Comparison of ENCODE assay signal across 23 mouse cellular contexts in genomic region chr3:89365486-89366414, GRCm38 (mm10). TPM values are rescaled to one million over a fixed set of nuclear protein-coding genes. Genes with fewer than 3 reads are reported as not detected.
DNase-seq lines count a peak whose midpoint lies in the region; ATAC-seq and TF ChIP-seq lines count a peak whose summit lies in the region.
"Had no signal": no experiment of that assay in that cellular context is flagged by ENCODE, and none has a peak within 500 bp of the region (broad histone marks: within the 10 kb centered on the region; RNA-seq: fewer than 3 reads in every experiment).

No protein-coding gene starts in this region.

- H3K36me3 ChIP-seq in midbrain, embryonic 10.5 days, result no peaks in the 10 kb centered on the region
- no peaks in the 10 kb centered on the region for H3K36me3 ChIP-seq in midbrain, embryonic 15.5 days (replicated peaks)
- no peaks in the 10 kb centered on the region for H3K36me3 ChIP-seq in intestine, postnatal 0 days (ENCODE audit: control insufficient read depth, insufficient read depth)
- H3K36me3 ChIP-seq in stomach, embryonic 16.5 days (ENCODE audit: control insufficient read depth, insufficient read depth, low read length), result no peaks in the 10 kb centered on the region
- H3K36me3 ChIP-seq: hindbrain, embryonic 12.5 days; neural tube, embryonic 15.5 days had no signal

- H3K9me3 ChIP-seq in midbrain, embryonic 10.5 days (replicated peaks), result no peaks in the 10 kb centered on the region
- H3K9me3 ChIP-seq in midbrain, embryonic 15.5 days, result no peaks in the 10 kb centered on the region
- H3K9me3 ChIP-seq in intestine, postnatal 0 days (ENCODE audit: control insufficient read depth), result no peaks in the 10 kb centered on the region
- H3K9me3 ChIP-seq in stomach, embryonic 16.5 days (replicated peaks; ENCODE audit: control insufficient read depth, low read length), result no peaks in the 10 kb centered on the region
- H3K9me3 ChIP-seq: hindbrain, embryonic 12.5 days; neural tube, embryonic 15.5 days had no signal

- peak; percentile 55 for DNase-seq in heart, postnatal 4 days
- no peak for DNase-seq in heart, adult 8-10 months (ENCODE audit: low spot score)
- no peak for DNase-seq in midbrain, embryonic 10.5 days (ENCODE audit: low spot score)
- no peak for DNase-seq in thymus, postnatal 36 days
- no peak for DNase-seq in adrenal gland, postnatal 4 days (ENCODE audit: low spot score in 2 of 2)
- DNase-seq: cerebellum, adult 9-11 months; forebrain, postnatal 0 days; gastrocnemius, postnatal 36 days; heart, postnatal 10 days; liver, postnatal 0 days; lung, postnatal 10 days; right cerebral cortex, postnatal 4 days had no signal

- H3K9ac ChIP-seq in midbrain, embryonic 15.5 days, result no peak overlapping the region
- no peak overlapping the region for H3K9ac ChIP-seq in intestine, postnatal 0 days (ENCODE audit: low read depth, low read length)
- H3K9ac ChIP-seq in stomach, embryonic 16.5 days (ENCODE audit: low read length), result peak overlapping the region; percentile 55
- H3K9ac ChIP-seq: forebrain, postnatal 0 days; hindbrain, embryonic 12.5 days; liver, postnatal 0 days; neural tube, embryonic 15.5 days had no signal

- H3K27me3 ChIP-seq in midbrain, embryonic 10.5 days (ENCODE audit: low read depth, poor library complexity, severe bottlenecking), result peaks cover 10% of the 10 kb centered on the region; the same call in 1 of the 2 replicates
- H3K27me3 ChIP-seq in midbrain, embryonic 15.5 days (replicated peaks), result no peaks in the 10 kb centered on the region
- H3K27me3 ChIP-seq in intestine, postnatal 0 days (replicated peaks; ENCODE audit: control insufficient read depth, insufficient read depth, low read length), result no peaks in the 10 kb centered on the region
- H3K27me3 ChIP-seq in stomach, embryonic 16.5 days (ENCODE audit: control insufficient read depth, insufficient read depth, low read length), result no peaks in the 10 kb centered on the region
- H3K27me3 ChIP-seq: neural tube, embryonic 15.5 days had no signal

- H3K4me2 ChIP-seq in midbrain, embryonic 15.5 days, result no peak overlapping the region
- peak overlapping the region; percentile 38 for H3K4me2 ChIP-seq in intestine, postnatal 0 days (replicated peaks; ENCODE audit: low read depth)
- H3K4me2 ChIP-seq in stomach, embryonic 16.5 days (ENCODE audit: low read depth, low read length), result no peak overlapping the region
- H3K4me2 ChIP-seq: heart, embryonic 11.5 days; hindbrain, embryonic 12.5 days; neural tube, embryonic 15.5 days had no signal

- 0 out of 2 replicates have a peak overlapping the region, but pooled peaks have one; percentile 14 for H3K27ac ChIP-seq in midbrain, embryonic 10.5 days (replicated peaks)
- H3K27ac ChIP-seq in midbrain, embryonic 15.5 days, result no peak overlapping the region
- peak overlapping the region; percentile 65 for H3K27ac ChIP-seq in intestine, postnatal 0 days (ENCODE audit: low read depth, low read length)
- H3K27ac ChIP-seq in stomach, embryonic 16.5 days (ENCODE audit: low read length), result no peak overlapping the region
- H3K27ac ChIP-seq: hindbrain, embryonic 12.5 days; neural tube, embryonic 15.5 days had no signal

- 75% methylated on average over 20 of the region's 20 CpGs for WGBS in midbrain, embryonic 10.5 days
- WGBS in midbrain, embryonic 15.5 days, result 76% methylated on average over 20 of the region's 20 CpGs
- 39% methylated on average over 20 of the region's 20 CpGs for WGBS in intestine, postnatal 0 days
- 55% methylated on average over 20 of the region's 20 CpGs for WGBS in stomach, embryonic 16.5 days

- no peak for ATAC-seq in midbrain, embryonic 15.5 days (replicated peaks)
- ATAC-seq in intestine, postnatal 0 days, result peak; percentile 21; the same call in 1 of the 2 replicates
- 0 out of 2 replicates have a peak, but pooled peaks have one; percentile 19 for ATAC-seq in stomach, embryonic 16.5 days (ENCODE audit: insufficient read depth, low FRiP score)
- ATAC-seq: forebrain, postnatal 0 days; liver, postnatal 0 days; midbrain, embryonic 16.5 days had no signal

- H3K4me1 ChIP-seq in midbrain, embryonic 10.5 days, result peaks cover 19% of the 10 kb centered on the region
- no peaks in the 10 kb centered on the region for H3K4me1 ChIP-seq in midbrain, embryonic 15.5 days
- peaks cover 3% of the 10 kb centered on the region for H3K4me1 ChIP-seq in intestine, postnatal 0 days (replicated peaks; ENCODE audit: control insufficient read depth, insufficient read depth, low read length)
- 0 out of 2 replicates have a peak, but pooled peaks cover 4% of the 10 kb centered on the region for H3K4me1 ChIP-seq in stomach, embryonic 16.5 days (ENCODE audit: control insufficient read depth, insufficient read depth, low read length)
- H3K4me1 ChIP-seq: hindbrain, embryonic 12.5 days; neural tube, embryonic 15.5 days had no signal

- TF ChIP-seq CTCF in intestine, postnatal 0 days (IDR thresholded peaks at IDR 0.05; ENCODE audit: low read depth), result no peak

- no peak overlapping the region for H3K4me3 ChIP-seq in midbrain, embryonic 10.5 days
- H3K4me3 ChIP-seq in midbrain, embryonic 15.5 days, result no peak overlapping the region
- no peak overlapping the region for H3K4me3 ChIP-seq in intestine, postnatal 0 days (ENCODE audit: low read depth, low read length)
- no peak overlapping the region for H3K4me3 ChIP-seq in stomach, embryonic 16.5 days (replicated peaks; ENCODE audit: low read length)
- H3K4me3 ChIP-seq: hindbrain, embryonic 12.5 days; neural tube, embryonic 15.5 days had no signal

RNA-seq across cellular contexts. Expression of gene Dcst1, which starts 0.7 kb away (rescaled TPM):
- under 1 TPM; 0.21 to 0.72 TPM for total RNA-seq in heart, postnatal 4 days (2021)
- not detected for total RNA-seq in heart, adult 8-10 months (2022)
- 0.11 and 0.20 TPM in 2 replicates for polyA plus RNA-seq in midbrain, embryonic 10.5 days (2016; fragmentation: Nextera tagmentation; extraction: Ambion mirVana)
- 0.89 and 0.99 TPM in 2 replicates for polyA plus RNA-seq in midbrain, embryonic 15.5 days (2015; fragmentation: Nextera tagmentation; extraction: Ambion mirVana)
- polyA plus RNA-seq in intestine, postnatal 0 days (2015; fragmentation: Nextera tagmentation; extraction: Ambion mirVana), result 23.5 and 26.7 TPM in 2 replicates
- polyA plus RNA-seq in stomach, embryonic 16.5 days (2015; fragmentation: Nextera tagmentation; extraction: Ambion mirVana), result 0.70 and 0.89 TPM in 2 replicates
- 1 to 10 TPM in 1 of 2 experiments, under 1 TPM in 1; 0.81 to 1.2 TPM for total RNA-seq in adrenal gland, postnatal 4 days (2021)
- total RNA-seq: forebrain, postnatal 0 days; gastrocnemius, postnatal 36 days; liver, adult 2 months; megakaryocyte, adult 5-6 weeks had no signal

RNA-seq across cellular contexts. Expression of gene Dcst2, which starts 4.0 kb away (rescaled TPM):
- under 1 TPM; 0.14 to 0.23 TPM for total RNA-seq in heart, postnatal 4 days (2021)
- not detected for total RNA-seq in heart, adult 8-10 months (2022)
- 0.11 and 0.12 TPM in 2 replicates for polyA plus RNA-seq in midbrain, embryonic 10.5 days (2016; fragmentation: Nextera tagmentation; extraction: Ambion mirVana)
- polyA plus RNA-seq in midbrain, embryonic 15.5 days (2015; fragmentation: Nextera tagmentation; extraction: Ambion mirVana), result 0.14 and 0.17 TPM in 2 replicates
- 10.0 and 11.5 TPM in 2 replicates for polyA plus RNA-seq in intestine, postnatal 0 days (2015; fragmentation: Nextera tagmentation; extraction: Ambion mirVana)
- 0.45 and 0.49 TPM in 2 replicates for polyA plus RNA-seq in stomach, embryonic 16.5 days (2015; fragmentation: Nextera tagmentation; extraction: Ambion mirVana)
- total RNA-seq in adrenal gland, postnatal 4 days (2021), result under 1 TPM; 0.25 to 0.48 TPM
- total RNA-seq: gastrocnemius, postnatal 36 days; liver, adult 2 months; megakaryocyte, adult 5-6 weeks had no signal
- polyA plus RNA-seq: embryonic facial prominence, embryonic 14.5 days; liver, adult 2 months; thymus, postnatal 0 days had no signal

RNA-seq across cellular contexts. Expression of gene Adam15, which starts 16.0 kb away (rescaled TPM):
- total RNA-seq in heart, postnatal 4 days (2021), result 10 to 100 TPM; 93.6 to 95.2 TPM
- 10 to 100 TPM; 43.3 to 52.5 (median 48.6) TPM for total RNA-seq in heart, adult 8-10 months (2022)
- 30.5 and 34.9 TPM in 2 replicates for polyA plus RNA-seq in midbrain, embryonic 10.5 days (2016; fragmentation: Nextera tagmentation; extraction: Ambion mirVana)
- polyA plus RNA-seq in midbrain, embryonic 15.5 days (2015; fragmentation: Nextera tagmentation; extraction: Ambion mirVana), result 59.5 and 62.2 TPM in 2 replicates
- 33.9 and 37.0 TPM in 2 replicates for polyA plus RNA-seq in intestine, postnatal 0 days (2015; fragmentation: Nextera tagmentation; extraction: Ambion mirVana)
- 61.1 and 69.5 TPM in 2 replicates for polyA plus RNA-seq in stomach, embryonic 16.5 days (2015; fragmentation: Nextera tagmentation; extraction: Ambion mirVana)
- total RNA-seq in adrenal gland, postnatal 4 days (2021), result 10 to 100 TPM; 60.7 to 74.6 TPM

RNA-seq across cellular contexts. Expression of gene Efna4, which starts 27.9 kb away (rescaled TPM):
- total RNA-seq in heart, postnatal 4 days (2021), result 1 to 10 TPM; 3.1 to 3.7 TPM
- under 1 TPM in 3 of 4 experiments, not detected in 1; 0.19 to 0.34 (median 0.27) TPM for total RNA-seq in heart, adult 8-10 months (2022)
- polyA plus RNA-seq in midbrain, embryonic 10.5 days (2016; fragmentation: Nextera tagmentation; extraction: Ambion mirVana), result 20.5 and 21.9 TPM in 2 replicates
- 4.3 and 5.8 TPM in 2 replicates for polyA plus RNA-seq in midbrain, embryonic 15.5 days (2015; fragmentation: Nextera tagmentation; extraction: Ambion mirVana)
- 5.1 and 5.3 TPM in 2 replicates for polyA plus RNA-seq in intestine, postnatal 0 days (2015; fragmentation: Nextera tagmentation; extraction: Ambion mirVana)
- 15.0 and 15.5 TPM in 2 replicates for polyA plus RNA-seq in stomach, embryonic 16.5 days (2015; fragmentation: Nextera tagmentation; extraction: Ambion mirVana)
- total RNA-seq in adrenal gland, postnatal 4 days (2021), result 1 to 10 TPM; 3.3 to 6.1 TPM
- total RNA-seq: liver, adult 2 months had no signal

RNA-seq across cellular contexts. Expression of gene Zbtb7b, which starts 28.8 kb away (rescaled TPM):
- total RNA-seq in heart, postnatal 4 days (2021), result 10 to 100 TPM; 13.8 to 15.1 TPM
- 10 to 100 TPM; 19.6 to 23.2 (median 22.9) TPM for total RNA-seq in heart, adult 8-10 months (2022)
- 0.39 and 0.83 TPM in 2 replicates for polyA plus RNA-seq in midbrain, embryonic 10.5 days (2016; fragmentation: Nextera tagmentation; extraction: Ambion mirVana)
- 0.59 and 0.64 TPM in 2 replicates for polyA plus RNA-seq in midbrain, embryonic 15.5 days (2015; fragmentation: Nextera tagmentation; extraction: Ambion mirVana)
- polyA plus RNA-seq in intestine, postnatal 0 days (2015; fragmentation: Nextera tagmentation; extraction: Ambion mirVana), result 14.3 and 20.8 TPM in 2 replicates
- 8.0 and 9.2 TPM in 2 replicates for polyA plus RNA-seq in stomach, embryonic 16.5 days (2015; fragmentation: Nextera tagmentation; extraction: Ambion mirVana)
- 10 to 100 TPM; 41.8 to 47.2 TPM for total RNA-seq in adrenal gland, postnatal 4 days (2021)

Comparison
In these comparisons a context has a peak if more than half of its experiments do, and no peak if none do; other contexts are left out.
1. H3K27ac ChIP-seq: peak in midbrain, embryonic 10.5 days (single experiment) and intestine, postnatal 0 days (single experiment); none in midbrain, embryonic 15.5 days (single experiment) and stomach, embryonic 16.5 days (single experiment).
2. RNA of gene Dcst1, which starts 0.7 kb away (polyA plus RNA-seq): 23.5 to 26.7 TPM in intestine, postnatal 0 days; 0.89 to 0.99 TPM in midbrain, embryonic 15.5 days, 0.70 to 0.89 TPM in stomach, embryonic 16.5 days and 0.11 to 0.20 TPM in midbrain, embryonic 10.5 days; every median in the first group is over 10 times any median in the second.